Mouse (Mus musculus): ENCODE measurements around the gene Scn8a.

Gene Scn8a

DNA sequence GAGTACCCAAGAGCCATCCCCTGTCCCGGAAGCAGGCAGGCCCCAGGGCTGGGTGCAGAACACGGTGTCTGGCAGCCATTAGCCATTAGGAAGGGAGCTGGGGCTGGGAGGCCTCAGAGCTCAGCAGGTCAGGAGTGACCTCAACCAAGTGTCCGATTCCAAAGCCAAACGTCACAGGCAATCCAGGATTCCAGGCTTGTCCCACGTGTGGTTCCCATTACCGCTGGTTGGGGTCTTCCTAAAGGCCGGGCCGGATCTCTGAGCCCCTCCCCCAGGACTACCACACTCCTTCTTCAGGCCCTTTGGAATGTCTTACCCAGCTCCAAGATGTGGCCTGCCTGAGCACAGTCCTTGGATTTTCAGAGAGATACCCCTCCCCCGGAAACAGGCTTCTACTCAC, 225.3 kb downstream of the Scn8a start:
- no peak for DNase-seq (ENCODE audit: low spot score)

DNA sequence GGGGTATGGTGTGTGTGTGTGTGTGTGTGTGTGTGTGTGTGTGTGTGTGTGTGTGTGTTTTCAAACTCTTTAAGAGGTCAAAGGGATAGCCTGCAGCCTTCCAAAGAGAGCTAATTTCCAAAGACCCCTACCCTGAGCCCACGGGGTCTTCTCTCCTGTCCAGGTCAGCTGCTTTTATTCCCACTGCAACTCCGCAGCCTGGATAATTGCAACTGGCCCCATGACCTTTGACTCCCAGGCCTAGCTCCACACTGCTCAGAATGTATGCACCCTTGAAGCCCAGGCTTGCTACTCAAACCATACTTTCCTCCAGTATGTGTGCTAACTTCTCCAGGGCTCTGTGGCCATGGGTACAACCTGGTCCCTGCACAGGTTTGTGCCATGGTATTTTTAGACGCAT, 225.7 kb downstream of the Scn8a start:
- DNase-seq (ENCODE audit: low spot score) = no peak

Measured in testis, postnatal 14 days (tissue).